Mouse (Mus musculus) limb, embryonic 14.5 days (tissue): ENCODE measurements at regions not wholly inside any gene's neighbourhood (a gene's known extent, or its start where the extent isn't known, plus 50 kb on each side); places are given as distances from the start of the nearest gene placed in this dataset.

Source experiments
- ATAC-seq: fragments of 200-750 bp; cut with Nextera tagmentation; 2 replicates; pipeline ENCODE4 v1.8.0; 2017; ENCODE audit warnings: low read depth, moderate number of reproducible peaks, moderate TSS enrichment; ENCODE audit not compliant: low FRiP score
- DNase-seq: peaks from one replicate; pipeline ENCODE4 v3.0.0-alpha.2; 2015; ENCODE audit warnings: low spot score
- H3K27ac ChIP-seq: fragments of 300-500 bp; sonication (generic); replicated peaks from 2 replicates; pipeline ENCODE4 v1.5.1; 2014; ENCODE audit warnings: low read depth, mild to moderate bottlenecking, low read length, moderate library complexity, mixed read lengths
- H3K27me3 ChIP-seq: fragments of 300-500 bp; sonication (generic); 2 replicates; pipeline ENCODE4 v1.6.1; 2014; ENCODE audit warnings: low read length, mixed read lengths; ENCODE audit not compliant: control insufficient read depth, insufficient read depth
- H3K36me3 ChIP-seq: fragments of 300-500 bp; sonication (generic); 2 replicates; pipeline ENCODE4 v1.6.1; 2014; ENCODE audit warnings: mild to moderate bottlenecking, low read length, moderate library complexity, mixed read lengths; ENCODE audit not compliant: control insufficient read depth, insufficient read depth
- H3K4me1 ChIP-seq: fragments of 300-500 bp; sonication (generic); 2 replicates; pipeline ENCODE4 v1.6.1; 2014; ENCODE audit warnings: antibody characterized with exemption, low read length, mixed read lengths; ENCODE audit not compliant: control insufficient read depth, insufficient read depth
- H3K4me2 ChIP-seq: fragments of 300-500 bp; sonication (generic); replicated peaks from 2 replicates; pipeline ENCODE4 v1.6.1; 2014; ENCODE audit warnings: low read depth, mild to moderate bottlenecking, low read length, moderate library complexity; ENCODE audit not compliant: severe bottlenecking
- H3K4me3 ChIP-seq: fragments of 300-500 bp; sonication (generic); replicated peaks from 2 replicates; pipeline ENCODE4 v1.5.1; 2014; ENCODE audit warnings: low read length
- H3K9ac ChIP-seq: fragments of 300-500 bp; sonication (generic); 2 replicates; pipeline ENCODE4 v1.6.1; 2014; ENCODE audit warnings: mild to moderate bottlenecking, low read depth, low read length, moderate library complexity; ENCODE audit not compliant: severe bottlenecking
- H3K9me3 ChIP-seq: fragments of 300-500 bp; sonication (generic); 2 replicates; pipeline ENCODE4 v1.6.1; 2016; ENCODE audit warnings: low read length; ENCODE audit not compliant: control insufficient read depth
- POLR2A ChIP-seq: fragments of 200-500 bp; IDR thresholded peaks from 2 replicates; pipeline ENCODE4 v1.8.0; 2012; ENCODE audit warnings: inconsistent platforms, mild to moderate bottlenecking, moderate library complexity, borderline replicate concordance; ENCODE audit not compliant: insufficient read depth, insufficient read length; ENCODE audit errors: extremely low read depth
- WGBS: fragments of 180-500 bp; shearing (Covaris S2); extraction: QIAGEN DNeasy Blood & Tissue Kit; methylation state at CpG from one replicate; pipeline ENCODE4 v1.1.7; 2014; 5-methylcytosine and 5-hydroxymethylcytosine counted together

- no peak for ATAC-seq
- no peaks in the 10 kb centered on the region for H3K27me3 ChIP-seq
- H3K4me3 ChIP-seq, result no peak overlapping the region
- no peak for DNase-seq
- no peak overlapping the region for H3K9ac ChIP-seq
- H3K4me1 ChIP-seq, result no peaks in the 10 kb centered on the region
- H3K36me3 ChIP-seq, result no peaks in the 10 kb centered on the region
- TF ChIP-seq POLR2A, result no peak
- WGBS, result 83% methylated on average over 5 of the region's 5 CpGs
- no peaks in the 10 kb centered on the region for H3K9me3 ChIP-seq
- H3K4me2 ChIP-seq, result no peak overlapping the region
- H3K27ac ChIP-seq, result no peak overlapping the region
These were observed 106.6 kb upstream of the Zfp648 start for GRCm38 (mm10) chr1:154094357-154094756.

- Histone ChIP-seq H3K36me3 (no peaks in the 10 kb centered on the region), H3K4me2 (no peak overlapping the region), H3K9ac (no peak overlapping the region), H3K27me3 (no peaks in the 10 kb centered on the region), H3K9me3 (no peaks in the 10 kb centered on the region), H3K4me1 (no peaks in the 10 kb centered on the region), H3K27ac (no peak overlapping the region), H3K4me3 (no peak overlapping the region)
- WGBS, result 86% methylated on average over 7 of the region's 7 CpGs
- no peak for ATAC-seq
- no peak for TF ChIP-seq POLR2A
- no peak for DNase-seq
These were observed 104.9 kb upstream of the Zfp648 start for GRCm38 (mm10) chr1:154096113-154096512.

- Histone ChIP-seq H3K9me3 (no peaks in the 10 kb centered on the region), H3K27ac (no peak overlapping the region), H3K9ac (no peak overlapping the region), H3K4me3 (no peak overlapping the region), H3K4me1 (no peaks in the 10 kb centered on the region), H3K27me3 (no peaks in the 10 kb centered on the region), H3K4me2 (no peak overlapping the region), H3K36me3 (no peaks in the 10 kb centered on the region)
- 95% methylated on average over 2 of the region's 2 CpGs for WGBS
- ATAC-seq, result no peak
- no peak for DNase-seq
- no peak for TF ChIP-seq POLR2A
These were observed 104.1 kb upstream of the Zfp648 start for GRCm38 (mm10) chr1:154096911-154097310.

GRCm38 (mm10) chr1:154097656-154098055, 103.3 kb upstream of the Zfp648 start:
- no peak overlapping the region for H3K27ac ChIP-seq
- no peaks in the 10 kb centered on the region for H3K4me1 ChIP-seq
- ATAC-seq, result no peak
- DNase-seq, result no peak
- no peaks in the 10 kb centered on the region for H3K9me3 ChIP-seq
- TF ChIP-seq POLR2A, result no peak
- 56% methylated on average over 6 of the region's 6 CpGs for WGBS
- H3K9ac ChIP-seq, result no peak overlapping the region
- H3K4me3 ChIP-seq, result no peak overlapping the region
- no peaks in the 10 kb centered on the region for H3K27me3 ChIP-seq
- H3K36me3 ChIP-seq, result no peaks in the 10 kb centered on the region
- no peak overlapping the region for H3K4me2 ChIP-seq

GRCm38 (mm10) chr1:154100556-154100955, 100.4 kb upstream of the Zfp648 start:
- Histone ChIP-seq H3K4me2 (no peak overlapping the region), H3K27ac (no peak overlapping the region), H3K27me3 (no peaks in the 10 kb centered on the region), H3K4me3 (no peak overlapping the region), H3K9ac (no peak overlapping the region), H3K9me3 (no peaks in the 10 kb centered on the region), H3K36me3 (no peaks in the 10 kb centered on the region), H3K4me1 (no peaks in the 10 kb centered on the region)
- no peak for TF ChIP-seq POLR2A
- DNase-seq (no peak), ATAC-seq (no peak)
- WGBS, result 86% methylated on average over 3 of the region's 3 CpGs

- WGBS, result 96% methylated on average over 1 of the region's 1 CpGs
- no peaks in the 10 kb centered on the region for H3K36me3 ChIP-seq
- TF ChIP-seq POLR2A, result no peak
- no peaks in the 10 kb centered on the region for H3K4me1 ChIP-seq
- no peak overlapping the region for H3K4me2 ChIP-seq
- H3K9ac ChIP-seq, result no peak overlapping the region
- no peak overlapping the region for H3K27ac ChIP-seq
- H3K9me3 ChIP-seq, result no peaks in the 10 kb centered on the region
- no peak for ATAC-seq
- no peaks in the 10 kb centered on the region for H3K27me3 ChIP-seq
- no peak for DNase-seq
- H3K4me3 ChIP-seq, result no peak overlapping the region
These were observed 99.6 kb upstream of the Zfp648 start for GRCm38 (mm10) chr1:154101433-154101832.
